Mouse (Mus musculus): ENCODE measurements around the gene Rhbdd2. TPM values are rescaled to one million over a fixed set of nuclear protein-coding genes. Genes with fewer than 3 reads are reported as not detected.

The Rhbdd2 gene
- polyA plus RNA-seq, 1 experiment from 2014 or later = 64.6 TPM

DNA sequence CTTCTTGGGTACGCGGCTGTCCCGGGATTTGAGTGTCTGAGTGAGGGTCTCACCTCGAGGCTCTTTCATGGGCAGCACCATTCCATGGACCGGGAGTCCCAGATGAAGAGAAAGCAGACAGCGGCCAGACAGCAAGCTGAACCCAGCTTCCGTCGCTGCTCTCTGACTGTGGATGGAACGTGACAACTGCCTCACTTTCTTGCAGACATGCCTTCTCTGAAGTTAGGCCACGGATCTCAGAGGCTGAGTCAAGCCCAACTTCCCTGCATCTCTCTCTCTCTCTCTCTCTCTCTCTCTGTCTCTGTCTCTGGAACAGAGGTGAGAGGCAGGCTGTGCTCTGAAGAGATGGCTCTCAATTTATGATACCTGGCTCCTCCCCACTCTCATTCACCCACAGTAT, 3.5 kb upstream of the Rhbdd2 start:
- Histone ChIP-seq H3K9me3 (no peaks in the 10 kb centered on the region), H3K36me3 (no peaks in the 10 kb centered on the region), H3K9ac (replicated peaks) (no peak overlapping the region), H3K27me3 (0 out of 2 replicates have a peak, but pooled peaks cover 3% of the 10 kb centered on the region), H3K4me3 (no peak overlapping the region), H3K4me1 (peaks cover 10% of the 10 kb centered on the region), H3K27ac (replicated peaks) (no peak overlapping the region), H3K4me2 (replicated peaks) (no peak overlapping the region)
- WGBS = 47% methylated on average over 10 of the region's 10 CpGs
- ATAC-seq (ENCODE audit: low FRiP score, low read depth) = no peak

DNA sequence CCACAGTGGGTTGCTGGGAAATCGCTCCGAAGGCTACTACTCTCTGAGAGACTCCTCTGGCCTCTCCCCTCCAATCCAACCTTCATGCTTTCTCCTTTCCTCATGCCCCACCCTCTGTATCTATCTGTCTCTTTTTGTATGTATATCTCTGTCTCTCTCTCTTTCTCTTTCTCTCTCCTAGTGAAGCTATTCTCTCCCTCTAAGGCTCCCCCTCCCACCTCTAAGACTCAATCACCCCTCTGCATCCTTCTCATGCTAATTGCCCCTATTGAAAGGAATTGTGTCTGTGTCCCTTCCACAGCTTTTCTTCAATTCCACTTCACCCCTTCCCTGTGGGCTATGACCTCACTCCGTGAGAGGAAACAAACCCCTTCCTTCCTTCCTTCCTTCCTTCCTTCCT, 3.0 kb upstream of the Rhbdd2 start:
- Histone ChIP-seq H3K4me1 (peaks cover 12% of the 10 kb centered on the region), H3K36me3 (no peaks in the 10 kb centered on the region), H3K9me3 (no peaks in the 10 kb centered on the region), H3K9ac (replicated peaks) (no peak overlapping the region), H3K4me2 (replicated peaks) (no peak overlapping the region), H3K4me3 (no peak overlapping the region), H3K27me3 (0 out of 2 replicates have a peak, but pooled peaks cover 3% of the 10 kb centered on the region), H3K27ac (replicated peaks) (no peak overlapping the region)
- 79% methylated on average over 3 of the region's 3 CpGs for WGBS
- ATAC-seq (ENCODE audit: low FRiP score, low read depth) = no peak

DNA sequence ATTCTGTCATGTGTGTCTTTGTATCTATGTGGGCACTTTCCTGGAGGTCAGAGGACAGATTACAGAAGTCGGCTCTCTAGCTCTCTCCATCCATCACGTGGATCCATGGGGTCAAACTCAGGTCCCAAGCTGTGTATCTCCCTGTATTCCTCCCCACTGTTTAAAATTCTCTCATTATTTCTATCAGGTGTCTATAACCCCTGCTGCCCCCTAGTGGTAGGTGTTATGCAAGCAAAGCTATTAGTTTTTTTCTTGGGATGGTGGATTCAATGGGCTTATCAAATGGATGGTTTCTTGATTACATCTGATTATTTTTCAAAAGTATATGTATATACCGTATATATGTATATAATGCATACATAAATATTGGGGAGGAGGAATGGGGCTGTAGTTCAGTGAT, 1.8 kb upstream of the Rhbdd2 start:
- H3K4me3 ChIP-seq = no peak overlapping the region
- no peak overlapping the region for H3K9ac ChIP-seq (replicated peaks)
- H3K27ac ChIP-seq (replicated peaks) = no peak overlapping the region
- no peak overlapping the region for H3K4me2 ChIP-seq (replicated peaks)
- 35% methylated on average over 3 of the region's 3 CpGs for WGBS
- ATAC-seq (ENCODE audit: low FRiP score, low read depth) = no peak
- H3K9me3 ChIP-seq = no peaks in the 10 kb centered on the region
- peaks cover 7% of the 10 kb centered on the region for H3K36me3 ChIP-seq
- H3K4me1 ChIP-seq = peaks cover 12% of the 10 kb centered on the region
- 0 out of 2 replicates have a peak, but pooled peaks cover 3% of the 10 kb centered on the region for H3K27me3 ChIP-seq

DNA sequence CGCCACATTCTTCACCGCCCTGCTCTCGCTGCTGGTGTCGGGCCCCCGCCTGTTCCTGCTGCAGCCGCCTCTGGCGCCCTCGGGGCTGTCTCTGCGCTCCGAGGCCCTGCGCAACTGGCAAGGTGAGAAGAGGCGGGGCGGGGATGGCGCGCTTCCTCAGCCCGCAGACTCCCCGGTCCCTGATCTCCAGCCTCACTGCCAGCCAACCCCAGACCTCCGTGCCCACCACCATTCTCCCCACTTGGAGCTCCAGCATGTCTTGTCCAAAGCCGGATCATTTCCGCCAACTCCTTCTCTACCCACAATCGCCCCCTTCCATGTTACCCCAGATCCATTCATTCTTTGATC, 353 bp downstream of the Rhbdd2 start:
- H3K27ac ChIP-seq (replicated peaks) = peak overlapping the region; percentile 87
- peak overlapping the region; percentile 87 for H3K4me3 ChIP-seq
- H3K27me3 ChIP-seq = 0 out of 2 replicates have a peak, but pooled peaks cover 3% of the 10 kb centered on the region
- H3K4me1 ChIP-seq = peaks cover 12% of the 10 kb centered on the region
- peak; percentile 86 for ATAC-seq (ENCODE audit: low FRiP score, low read depth)
- H3K9me3 ChIP-seq = no peaks in the 10 kb centered on the region
- WGBS = under 1% methylated on average over 20 of the region's 21 CpGs
- peak overlapping the region; percentile 92 for H3K9ac ChIP-seq (replicated peaks)
- peaks cover 28% of the 10 kb centered on the region for H3K36me3 ChIP-seq
- peak overlapping the region; percentile 79 for H3K4me2 ChIP-seq (replicated peaks)

DNA sequence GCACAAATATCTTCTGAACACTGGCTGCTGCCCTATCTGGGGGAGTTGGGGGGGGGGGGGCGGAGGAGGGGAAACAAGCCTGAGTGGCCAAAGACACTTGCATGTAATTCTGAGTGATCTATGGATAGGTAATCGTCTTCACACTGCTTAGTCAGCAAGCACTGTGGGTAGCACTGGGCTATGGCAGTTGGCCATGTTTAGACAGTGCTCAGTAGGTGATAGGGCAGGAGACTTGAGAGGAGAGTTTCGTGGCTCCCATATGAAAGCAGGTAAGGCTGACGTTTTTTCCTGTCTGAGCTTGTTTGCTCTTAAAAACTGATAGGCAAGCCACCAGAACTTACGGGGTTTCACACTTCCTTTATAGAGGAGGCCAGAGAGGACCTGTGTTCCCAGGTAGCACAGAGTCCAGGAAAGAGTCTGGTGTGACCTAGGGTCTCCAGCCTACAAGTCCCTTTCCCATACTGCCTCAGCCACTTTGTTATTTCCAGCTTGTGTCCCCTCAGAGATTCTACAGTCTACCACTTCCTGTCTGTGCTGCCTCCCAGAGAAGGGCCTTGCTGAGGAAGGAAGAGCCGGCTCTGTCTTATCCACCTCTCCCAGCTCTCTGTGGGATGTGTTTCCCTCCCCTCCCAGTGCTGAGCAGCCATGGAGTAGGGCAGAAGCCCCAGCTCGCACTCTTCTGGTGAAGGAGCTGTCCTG, 7.5 kb downstream of the Rhbdd2 start:
- Histone ChIP-seq H3K4me3 (no peak overlapping the region), H3K9me3 (no peaks in the 10 kb centered on the region), H3K9ac (replicated peaks) (no peak overlapping the region), H3K4me2 (replicated peaks) (no peak overlapping the region), H3K27ac (replicated peaks) (no peak overlapping the region), H3K4me1 (no peaks in the 10 kb centered on the region), H3K36me3 (peaks cover 72% of the 10 kb centered on the region), H3K27me3 (no peaks in the 10 kb centered on the region)
- 87% methylated on average over 6 of the region's 7 CpGs for WGBS
- no peak for ATAC-seq (ENCODE audit: low FRiP score, low read depth)

DNA sequence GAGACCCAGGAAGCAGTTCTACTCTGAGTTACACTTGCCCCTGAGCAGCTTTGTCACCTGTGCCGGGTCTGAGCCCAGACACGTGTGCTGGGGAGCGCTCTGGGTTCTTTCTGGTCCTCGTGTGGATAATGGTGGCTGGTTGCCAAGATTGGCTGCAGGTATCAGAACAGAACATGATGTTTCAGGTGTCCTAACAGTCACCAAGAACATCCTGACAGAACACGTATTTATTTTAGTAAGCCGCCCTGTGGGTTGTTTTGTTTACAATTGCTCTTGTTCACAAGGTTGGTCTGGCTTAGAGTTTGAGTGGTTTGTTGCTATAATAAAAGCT, 8.0 kb downstream of the Rhbdd2 start:
- Histone ChIP-seq H3K4me2 (replicated peaks) (no peak overlapping the region), H3K27ac (replicated peaks) (no peak overlapping the region), H3K27me3 (no peaks in the 10 kb centered on the region), H3K4me1 (no peaks in the 10 kb centered on the region), H3K9me3 (no peaks in the 10 kb centered on the region), H3K4me3 (no peak overlapping the region), H3K36me3 (peaks cover 67% of the 10 kb centered on the region), H3K9ac (replicated peaks) (no peak overlapping the region)
- WGBS = 92% methylated on average over 6 of the region's 6 CpGs
- ATAC-seq (ENCODE audit: low FRiP score, low read depth) = no peak

DNA sequence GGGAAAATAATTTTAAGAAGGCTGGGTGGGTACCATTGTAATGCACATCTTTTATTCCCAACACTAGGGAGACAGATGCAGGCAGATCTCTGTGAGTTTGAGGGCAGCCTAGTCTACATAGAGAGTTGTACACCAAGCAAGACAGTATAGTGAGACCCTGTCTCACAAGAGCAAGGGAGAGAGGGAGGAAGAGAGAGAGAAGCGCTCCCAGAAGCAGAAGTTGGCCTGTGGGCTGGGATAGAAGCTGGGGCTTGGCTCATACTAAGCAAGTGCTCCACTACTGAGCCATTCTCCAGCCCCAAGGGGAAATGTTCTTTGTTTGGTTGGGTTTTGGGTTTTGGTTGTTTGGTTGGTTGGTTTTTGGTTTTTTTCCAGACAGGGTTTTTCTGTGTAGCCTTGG, 8.6 kb downstream of the Rhbdd2 start:
- no peak overlapping the region for H3K4me3 ChIP-seq
- H3K27ac ChIP-seq (replicated peaks) = no peak overlapping the region
- no peak overlapping the region for H3K4me2 ChIP-seq (replicated peaks)
- WGBS = 92% methylated on average over 1 of the region's 1 CpGs
- H3K4me1 ChIP-seq = no peaks in the 10 kb centered on the region
- H3K9me3 ChIP-seq = no peaks in the 10 kb centered on the region
- no peak overlapping the region for H3K9ac ChIP-seq (replicated peaks)
- peaks cover 61% of the 10 kb centered on the region for H3K36me3 ChIP-seq
- no peak for ATAC-seq (ENCODE audit: low FRiP score, low read depth)
- no peaks in the 10 kb centered on the region for H3K27me3 ChIP-seq

DNA sequence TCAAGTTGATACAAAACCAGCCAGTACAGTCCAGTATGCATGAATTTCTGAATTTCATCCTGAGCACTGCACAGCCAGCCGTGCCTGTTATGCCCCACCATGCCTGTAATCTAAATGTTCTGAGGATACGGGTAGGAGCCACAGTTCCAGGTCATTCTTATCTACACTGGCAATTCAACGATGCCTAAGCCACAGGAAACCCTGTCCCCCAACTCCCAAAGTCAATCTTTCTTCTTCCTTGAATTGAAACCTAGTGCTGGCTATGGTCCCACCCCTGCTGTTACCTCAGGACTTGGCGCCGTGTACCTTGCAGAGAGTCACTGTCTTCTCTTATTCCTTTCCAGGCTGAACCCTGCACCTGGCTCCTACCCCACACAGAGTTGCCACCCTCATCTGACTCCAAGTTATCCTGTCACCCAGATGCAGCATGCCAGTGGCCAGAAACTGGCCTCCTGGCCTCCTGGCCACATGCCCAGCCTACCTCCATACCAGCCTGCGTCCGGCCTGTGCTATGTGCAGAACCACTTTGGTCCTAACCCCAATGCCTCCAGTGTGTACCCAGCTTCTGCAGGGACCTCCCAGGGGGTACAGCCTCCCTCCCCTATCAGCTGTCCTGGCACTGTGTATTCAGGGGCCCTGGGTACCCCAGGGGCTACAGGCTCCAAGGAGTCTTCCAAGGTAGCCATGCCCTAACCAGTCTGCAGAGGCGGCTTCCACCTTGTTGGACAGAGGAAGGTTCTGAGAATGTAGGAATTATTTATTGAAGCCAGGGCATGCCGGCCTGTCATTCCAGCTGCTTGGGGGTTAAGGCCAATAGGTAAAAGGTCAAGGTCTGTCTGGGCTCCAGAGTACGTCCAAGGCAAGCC, 10.5 kb downstream of the Rhbdd2 start:
- Histone ChIP-seq H3K4me1 (no peaks in the 10 kb centered on the region), H3K9ac (replicated peaks) (no peak overlapping the region), H3K4me3 (no peak overlapping the region), H3K9me3 (no peaks in the 10 kb centered on the region), H3K4me2 (replicated peaks) (no peak overlapping the region), H3K27ac (replicated peaks) (no peak overlapping the region), H3K27me3 (no peaks in the 10 kb centered on the region), H3K36me3 (peaks cover 42% of the 10 kb centered on the region)
- ATAC-seq (ENCODE audit: low FRiP score, low read depth) = no peak
- WGBS = 87% methylated on average over 10 of the region's 10 CpGs

DNA sequence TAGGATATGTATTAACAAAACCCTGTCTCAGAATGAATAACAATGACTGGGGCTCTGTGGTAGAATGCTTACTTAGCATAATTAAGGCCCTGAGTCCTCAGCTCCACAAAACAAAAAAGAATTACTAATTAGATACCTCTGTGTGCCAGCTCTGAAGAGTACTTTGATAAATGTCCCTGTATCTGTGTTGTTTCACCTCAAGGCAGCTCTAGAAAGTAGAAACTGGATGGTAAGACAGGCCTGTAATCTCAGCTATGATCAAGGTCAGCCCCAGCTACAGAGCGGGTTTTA, 11.1 kb downstream of the Rhbdd2 start:
- Histone ChIP-seq H3K27me3 (no peaks in the 10 kb centered on the region), H3K9ac (replicated peaks) (no peak overlapping the region), H3K4me2 (replicated peaks) (no peak overlapping the region), H3K27ac (replicated peaks) (no peak overlapping the region), H3K4me1 (no peaks in the 10 kb centered on the region), H3K4me3 (no peak overlapping the region), H3K36me3 (peaks cover 38% of the 10 kb centered on the region), H3K9me3 (no peaks in the 10 kb centered on the region)
- no peak for ATAC-seq (ENCODE audit: low FRiP score, low read depth)
- 97% methylated on average over 1 of the region's 1 CpGs for WGBS

DNA sequence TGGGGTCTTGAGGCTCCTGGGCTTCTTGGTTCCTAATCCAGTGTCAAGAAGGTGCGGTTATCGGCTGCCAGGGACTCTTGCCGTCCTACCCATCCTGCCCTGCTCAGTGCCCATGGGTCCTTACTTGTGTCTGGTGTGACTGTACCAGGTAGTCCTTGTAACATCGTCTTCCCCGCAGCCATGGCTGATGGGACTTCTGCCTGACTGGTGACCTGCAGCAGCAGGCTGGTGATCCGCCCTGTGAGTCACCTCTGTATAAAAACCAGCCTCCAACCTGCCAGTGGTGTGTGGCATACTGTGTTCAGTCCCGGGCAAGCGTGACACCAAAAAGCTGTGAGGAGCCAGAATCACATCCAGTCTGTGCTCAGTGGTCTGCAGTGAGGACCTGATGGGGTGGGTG, 11.5 kb downstream of the Rhbdd2 start:
- Histone ChIP-seq H3K9ac (replicated peaks) (no peak overlapping the region), H3K27me3 (no peaks in the 10 kb centered on the region), H3K4me3 (no peak overlapping the region), H3K4me2 (replicated peaks) (no peak overlapping the region), H3K27ac (replicated peaks) (no peak overlapping the region), H3K36me3 (peaks cover 34% of the 10 kb centered on the region), H3K4me1 (no peaks in the 10 kb centered on the region), H3K9me3 (no peaks in the 10 kb centered on the region)
- ATAC-seq (ENCODE audit: low FRiP score, low read depth) = no peak
- 93% methylated on average over 8 of the region's 8 CpGs for WGBS

DNA sequence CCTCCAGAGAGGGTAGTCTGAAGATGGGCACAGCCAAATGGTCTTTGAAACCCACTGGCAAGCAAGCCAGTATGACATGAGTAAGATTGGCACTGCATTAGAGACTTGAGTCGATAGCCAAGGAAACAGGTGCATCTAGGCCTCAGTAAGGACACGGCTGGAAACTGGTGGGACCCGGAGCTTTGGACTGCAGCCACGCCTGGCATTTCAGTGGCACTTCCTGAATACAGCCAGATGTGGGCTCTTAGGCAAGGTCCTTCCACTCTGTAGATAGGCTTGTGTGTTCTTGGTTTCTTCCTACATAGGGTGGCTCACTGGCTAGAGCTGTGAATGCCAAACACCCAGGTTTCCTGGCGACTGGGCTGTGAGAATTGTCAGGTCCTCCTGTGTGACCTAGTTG, 12.9 kb downstream of the Rhbdd2 start:
- H3K27ac ChIP-seq (replicated peaks) = peak overlapping the region; percentile 17; the same call in 1 of the 2 replicates
- no peak overlapping the region for H3K4me3 ChIP-seq
- no peaks in the 10 kb centered on the region for H3K27me3 ChIP-seq
- no peak overlapping the region for H3K9ac ChIP-seq (replicated peaks)
- no peak overlapping the region for H3K4me2 ChIP-seq (replicated peaks)
- H3K36me3 ChIP-seq = peaks cover 19% of the 10 kb centered on the region
- 77% methylated on average over 5 of the region's 5 CpGs for WGBS
- no peaks in the 10 kb centered on the region for H3K4me1 ChIP-seq
- no peaks in the 10 kb centered on the region for H3K9me3 ChIP-seq
- ATAC-seq (ENCODE audit: low FRiP score, low read depth) = no peak

DNA sequence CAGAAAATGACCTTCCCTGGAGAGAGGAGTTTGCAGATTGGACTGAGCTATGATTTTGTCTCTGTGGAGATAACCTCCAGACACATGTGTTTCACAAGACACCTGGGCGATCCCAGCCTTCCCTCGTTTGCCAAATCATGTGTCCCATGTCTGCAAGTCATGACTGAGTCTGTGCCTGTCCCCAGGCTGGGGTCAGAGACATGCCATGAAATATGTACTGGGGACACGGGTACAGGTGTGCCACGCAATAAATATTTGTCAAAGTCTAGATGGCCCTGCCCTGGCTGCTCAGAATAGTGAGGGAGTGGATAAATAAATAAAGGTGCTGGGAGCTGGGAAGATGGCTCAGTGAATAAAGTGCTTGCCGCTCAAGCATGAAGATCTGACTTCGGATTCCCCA, 13.6 kb downstream of the Rhbdd2 start:
- Histone ChIP-seq H3K9me3 (no peaks in the 10 kb centered on the region), H3K27ac (replicated peaks) (no peak overlapping the region), H3K4me2 (replicated peaks) (no peak overlapping the region), H3K27me3 (no peaks in the 10 kb centered on the region), H3K4me3 (no peak overlapping the region), H3K4me1 (no peaks in the 10 kb centered on the region), H3K9ac (replicated peaks) (no peak overlapping the region), H3K36me3 (peaks cover 13% of the 10 kb centered on the region)
- 91% methylated on average over 6 of the region's 6 CpGs for WGBS
- ATAC-seq (ENCODE audit: low FRiP score, low read depth) = no peak

Measured in midbrain, embryonic 12.5 days (tissue).